Mouse (Mus musculus) gastrocnemius, adult 8-10 months (tissue): ENCODE measurements around the gene Pias1. TPM values are rescaled to one million over a fixed set of nuclear protein-coding genes. Genes with fewer than 3 reads are reported as not detected.

Experiments used
- total RNA-seq, 4 experiments: library from RNA; stranded (reverse); gene quantifications; 2 replicates each; pipeline ENCODE4 v1.2.4; 2022

The Pias1 gene
- total RNA-seq, 4 experiments from 2014 or later: 15.2 to 21.1 (median 18.4) TPM

Other genes with a start within 250 kb of the Pias1 start
- gene Fem1b, start 176.0 kb downstream of the Pias1 start, total RNA-seq: 10 to 100 TPM; 11.7 to 15.2 (median 13.0) TPM
- 10 to 100 TPM; 17.1 to 21.8 (median 19.9) TPM for gene Cln6, start 149.1 kb downstream of the Pias1 start, total RNA-seq
- 1 to 10 TPM in 3 of 4 experiments, under 1 TPM in 1; 0.86 to 1.9 (median 1.4) TPM for gene Calml4, start 129.8 kb downstream of the Pias1 start, total RNA-seq
- gene Skor1, start 161.0 kb upstream of the Pias1 start, total RNA-seq: under 1 TPM in 3 of 4 experiments, not detected in 1; 0.07 to 0.13 (median 0.10) TPM